19 mouse cellular contexts compared by ENCODE assay signal in genomic region chr1:187433716-187434634, GRCm38 (mm10).
DNase-seq lines count a peak whose midpoint lies in the region; ATAC-seq lines count a peak whose summit lies in the region.
"Had no signal": no experiment of that assay in that cellular context is flagged by ENCODE, and none has a peak within 500 bp of the region (broad histone marks: within the 10 kb centered on the region; RNA-seq: fewer than 3 reads in every experiment).

No protein-coding gene starts in this region.

- H3K4me2 ChIP-seq in heart, embryonic 12.5 days = no peak overlapping the region
- H3K4me2 ChIP-seq in heart, embryonic 16.5 days (ENCODE audit: low read depth, low read length) = no peak overlapping the region; the same call in 1 of the 2 replicates
- peak overlapping the region; percentile 0; the same call in 1 of the 2 replicates for H3K4me2 ChIP-seq in lung, embryonic 16.5 days (ENCODE audit: low read depth, low read length)
- H3K4me2 ChIP-seq: embryonic facial prominence, embryonic 12.5 days; forebrain, embryonic 15.5 days; hindbrain, embryonic 15.5 days had no signal

- no peak for ATAC-seq in heart, embryonic 12.5 days (ENCODE audit: insufficient number of reproducible peaks, low FRiP score)
- ATAC-seq in heart, embryonic 16.5 days (replicated peaks; ENCODE audit: extremely low read depth, insufficient read depth, low FRiP score) = no peak; the same call in 1 of the 2 replicates
- peak; percentile 51; the same call in 1 of the 2 replicates for ATAC-seq in lung, embryonic 16.5 days (ENCODE audit: low read depth)
- ATAC-seq: activated CD4-positive, CD25-positive, alpha-beta regulatory T cell, adult 4 months; forebrain, embryonic 15.5 days; intestine, embryonic 16.5 days; Patski had no signal

- no peak for DNase-seq in heart, postnatal 10 days
- no peak for DNase-seq in heart, adult 18-20 months
- DNase-seq in lung, adult 18-20 months = no peak
- DNase-seq in right cerebral cortex, adult 2 months (ENCODE audit: low spot score in 2 of 2) = no peak
- DNase-seq: adrenal gland, postnatal 14 days; cerebellum, adult 11-12 months; cerebellum, adult 9-10 months; cerebellum, postnatal 25 days; gastrocnemius, postnatal 36 days had no signal

- no peaks in the 10 kb centered on the region for H3K27me3 ChIP-seq in heart, embryonic 12.5 days (replicated peaks)
- H3K27me3 ChIP-seq in heart, embryonic 16.5 days (ENCODE audit: control insufficient read depth, insufficient read depth, low read length) = no peaks in the 10 kb centered on the region
- no peaks in the 10 kb centered on the region for H3K27me3 ChIP-seq in lung, embryonic 16.5 days (ENCODE audit: control insufficient read depth, insufficient read depth, low read depth, low read length)
- H3K27me3 ChIP-seq: CH12.LX; embryonic facial prominence, embryonic 12.5 days; forebrain, embryonic 15.5 days; hindbrain, embryonic 15.5 days; Patski had no signal

- no peak overlapping the region for H3K9ac ChIP-seq in heart, embryonic 12.5 days
- no peak overlapping the region for H3K9ac ChIP-seq in heart, embryonic 16.5 days (ENCODE audit: low read length)
- no peak overlapping the region for H3K9ac ChIP-seq in lung, embryonic 16.5 days (ENCODE audit: low read length)
- H3K9ac ChIP-seq: embryonic facial prominence, embryonic 12.5 days; forebrain, embryonic 15.5 days; hindbrain, embryonic 15.5 days had no signal

- no peaks in the 10 kb centered on the region for H3K9me3 ChIP-seq in heart, embryonic 12.5 days (replicated peaks)
- no peaks in the 10 kb centered on the region for H3K9me3 ChIP-seq in heart, embryonic 16.5 days (replicated peaks; ENCODE audit: control insufficient read depth, low read length)
- no peaks in the 10 kb centered on the region for H3K9me3 ChIP-seq in lung, embryonic 16.5 days (ENCODE audit: control insufficient read depth, low read length)
- H3K9me3 ChIP-seq: embryonic facial prominence, embryonic 12.5 days; forebrain, embryonic 15.5 days; hindbrain, embryonic 15.5 days had no signal

- 66% methylated on average over 24 of the region's 24 CpGs for WGBS in heart, embryonic 12.5 days
- 58% methylated on average over 24 of the region's 24 CpGs for WGBS in heart, embryonic 16.5 days
- WGBS in lung, embryonic 16.5 days = 48% methylated on average over 24 of the region's 24 CpGs

- no peaks in the 10 kb centered on the region for H3K36me3 ChIP-seq in heart, embryonic 12.5 days
- no peaks in the 10 kb centered on the region for H3K36me3 ChIP-seq in heart, embryonic 16.5 days (ENCODE audit: control insufficient read depth, insufficient read depth)
- no peaks in the 10 kb centered on the region for H3K36me3 ChIP-seq in lung, embryonic 16.5 days (ENCODE audit: control insufficient read depth, insufficient read depth, low read length)
- H3K36me3 ChIP-seq: embryonic facial prominence, embryonic 12.5 days; forebrain, embryonic 15.5 days; hindbrain, embryonic 15.5 days had no signal

- intact Hi-C loops in heart, postnatal 10 days (cut with DNase I) = no loop called here

- H3K4me1 ChIP-seq in heart, embryonic 12.5 days (replicated peaks) = peaks cover 18% of the 10 kb centered on the region
- H3K4me1 ChIP-seq in heart, embryonic 16.5 days (ENCODE audit: control insufficient read depth, insufficient read depth, low read length) = peaks cover 5% of the 10 kb centered on the region
- no peaks in the 10 kb centered on the region for H3K4me1 ChIP-seq in lung, embryonic 16.5 days (replicated peaks; ENCODE audit: control insufficient read depth, insufficient read depth, low read length)
- H3K4me1 ChIP-seq: embryonic facial prominence, embryonic 12.5 days; forebrain, embryonic 15.5 days; hindbrain, embryonic 15.5 days had no signal

- no peak overlapping the region for H3K4me3 ChIP-seq in heart, embryonic 12.5 days
- no peak overlapping the region for H3K4me3 ChIP-seq in heart, embryonic 16.5 days (ENCODE audit: low read length)
- no peak overlapping the region for H3K4me3 ChIP-seq in lung, embryonic 16.5 days (ENCODE audit: low read length)
- H3K4me3 ChIP-seq: embryonic facial prominence, embryonic 12.5 days; forebrain, embryonic 15.5 days; hindbrain, embryonic 15.5 days had no signal

- peak overlapping the region; percentile 26; the same call in 1 of the 2 replicates for H3K27ac ChIP-seq in heart, embryonic 12.5 days (ENCODE audit: poor library complexity, severe bottlenecking)
- peak overlapping the region; percentile 40; the same call in 1 of the 2 replicates for H3K27ac ChIP-seq in heart, embryonic 16.5 days (ENCODE audit: low read length)
- H3K27ac ChIP-seq in lung, embryonic 16.5 days (ENCODE audit: low read length) = no peak overlapping the region
- H3K27ac ChIP-seq: embryonic facial prominence, embryonic 12.5 days; forebrain, embryonic 15.5 days; hindbrain, embryonic 15.5 days had no signal
